Mouse (Mus musculus): Measurements from ENCODE around the gene Gm16485. TPM values are rescaled to one million over a fixed set of nuclear protein-coding genes. Genes with fewer than 3 reads are reported as not detected.

Gm16485 gene
- total RNA-seq (2014; rRNA removed) (0.55 and 1.6 TPM in 2 replicates), polyA plus RNA-seq (2015; fragmentation: Nextera tagmentation; extraction: Ambion mirVana) (0.36 and 0.44 TPM in 2 replicates)

DNA sequence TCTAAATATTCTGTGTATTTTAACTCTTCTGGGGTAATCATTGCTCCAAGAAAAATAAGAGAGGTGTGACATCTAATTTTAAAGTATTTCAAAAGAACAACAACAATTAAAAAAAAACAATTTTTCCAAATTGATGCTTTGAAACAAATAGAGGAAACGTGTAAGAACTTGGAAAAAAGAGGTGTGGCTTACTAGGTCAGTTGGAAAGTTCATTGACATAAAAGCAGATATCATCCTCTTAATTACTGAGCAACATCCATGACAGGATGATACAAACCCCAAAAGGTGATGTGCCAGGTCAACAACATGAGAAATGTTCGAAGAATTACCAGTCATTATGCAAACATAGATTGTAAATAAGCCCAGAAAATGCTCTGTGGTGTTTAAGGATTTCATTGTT is at the start of gene Gm16485:
Gene Gm16485 (plus strand): TSS at position 301 of the 400 bp plus-strand sequence.
- no peaks in the 10 kb centered on the region for H3K27me3 ChIP-seq (ENCODE audit: insufficient read depth, low read length)
- DNase-seq (ENCODE audit: low spot score) (no peak), ATAC-seq (ENCODE audit: low FRiP score) (no peak)
- no peaks in the 10 kb centered on the region for H3K4me1 ChIP-seq (ENCODE audit: insufficient read depth, low read length)
- WGBS, result 82% methylated on average over 2 of the region's 2 CpGs
- H3K9ac ChIP-seq (replicated peaks; ENCODE audit: low read length, poor library complexity, severe bottlenecking), result no peak within 1 kb of the TSS
- no peaks in the 10 kb centered on the region for H3K36me3 ChIP-seq (ENCODE audit: insufficient read depth, low read length)
- no peak for TF ChIP-seq CTCF (IDR thresholded peaks at IDR 0.05)
- H3K27ac ChIP-seq (ENCODE audit: low read depth, low read length), result no peak within 1 kb of the TSS
- no peaks in the 10 kb centered on the region for H3K9me3 ChIP-seq (ENCODE audit: low read length)
- no peak within 1 kb of the TSS for H3K4me3 ChIP-seq (ENCODE audit: low read depth, low read length)
- no peak within 1 kb of the TSS for H3K4me2 ChIP-seq (ENCODE audit: low read depth, low read length, poor library complexity, severe bottlenecking)

DNA sequence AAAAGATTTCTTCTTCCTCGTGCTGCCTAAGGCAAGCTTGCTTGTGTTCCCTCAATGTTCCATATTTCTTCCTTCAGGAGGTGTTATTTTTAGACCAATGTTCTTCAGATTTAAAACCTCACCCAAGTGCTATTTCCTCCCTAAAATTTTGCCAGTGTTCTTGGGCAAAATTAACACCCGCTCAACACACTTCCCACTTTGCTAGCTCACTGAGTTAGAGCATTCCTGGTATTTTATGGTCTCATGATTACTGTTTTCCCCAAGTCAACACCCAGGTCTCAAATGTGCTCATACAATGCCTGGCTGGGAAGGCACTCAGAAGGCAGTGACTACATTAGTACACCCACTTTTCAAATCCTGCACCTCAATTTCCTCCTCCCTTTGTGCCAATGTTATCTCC is 44.0 kb upstream of the Gm16485 start:
- H3K9me3 ChIP-seq (ENCODE audit: low read length), result no peaks in the 10 kb centered on the region
- H3K4me1 ChIP-seq (ENCODE audit: insufficient read depth, low read length), result no peaks in the 10 kb centered on the region
- no peak overlapping the region for H3K4me2 ChIP-seq (ENCODE audit: low read depth, low read length, poor library complexity, severe bottlenecking)
- no peak overlapping the region for H3K9ac ChIP-seq (replicated peaks; ENCODE audit: low read length, poor library complexity, severe bottlenecking)
- no peak for DNase-seq (ENCODE audit: low spot score)
- ATAC-seq (ENCODE audit: low FRiP score), result no peak
- 92% methylated on average over 2 of the region's 2 CpGs for WGBS
- no peaks in the 10 kb centered on the region for H3K27me3 ChIP-seq (ENCODE audit: insufficient read depth, low read length)
- H3K36me3 ChIP-seq (ENCODE audit: insufficient read depth, low read length), result 0 out of 2 replicates have a peak, but pooled peaks cover 4% of the 10 kb centered on the region
- no peak overlapping the region for H3K27ac ChIP-seq (ENCODE audit: low read depth, low read length)
- TF ChIP-seq CTCF (IDR thresholded peaks at IDR 0.05), result no peak
- no peak overlapping the region for H3K4me3 ChIP-seq (ENCODE audit: low read depth, low read length)

DNA sequence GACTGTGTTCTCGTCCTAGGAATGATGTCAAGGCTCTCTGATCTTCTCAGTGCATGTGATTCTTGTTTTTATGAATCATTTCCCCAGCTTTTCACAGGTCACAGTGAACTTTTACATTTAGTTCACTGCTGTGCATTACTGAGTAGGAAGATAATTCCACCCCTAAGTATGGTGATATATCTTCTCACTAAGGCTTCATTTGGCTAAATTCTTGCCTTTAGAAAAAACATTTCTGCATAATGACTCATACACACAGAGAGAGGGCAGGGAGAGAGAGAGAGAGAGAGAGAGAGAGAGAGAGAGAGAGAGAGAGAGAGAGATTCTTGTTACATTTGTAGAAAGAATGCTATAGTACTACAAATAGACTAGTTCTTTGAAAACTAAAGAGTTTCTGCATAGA is 33.8 kb upstream of the Gm16485 start:
- TF ChIP-seq CTCF (IDR thresholded peaks at IDR 0.05), result no peak
- H3K4me2 ChIP-seq (ENCODE audit: low read depth, low read length, poor library complexity, severe bottlenecking), result no peak overlapping the region
- no peak for DNase-seq (ENCODE audit: low spot score)
- H3K27me3 ChIP-seq (ENCODE audit: insufficient read depth, low read length), result no peaks in the 10 kb centered on the region
- H3K9ac ChIP-seq (replicated peaks; ENCODE audit: low read length, poor library complexity, severe bottlenecking), result no peak overlapping the region
- no peak overlapping the region for H3K27ac ChIP-seq (ENCODE audit: low read depth, low read length)
- ATAC-seq (ENCODE audit: low FRiP score), result no peak
- H3K36me3 ChIP-seq (ENCODE audit: insufficient read depth, low read length), result no peaks in the 10 kb centered on the region
- H3K4me1 ChIP-seq (ENCODE audit: insufficient read depth, low read length), result no peaks in the 10 kb centered on the region
- no peak overlapping the region for H3K4me3 ChIP-seq (ENCODE audit: low read depth, low read length)
- no peaks in the 10 kb centered on the region for H3K9me3 ChIP-seq (ENCODE audit: low read length)
- WGBS, result 45% methylated on average over 1 of the region's 1 CpGs

DNA sequence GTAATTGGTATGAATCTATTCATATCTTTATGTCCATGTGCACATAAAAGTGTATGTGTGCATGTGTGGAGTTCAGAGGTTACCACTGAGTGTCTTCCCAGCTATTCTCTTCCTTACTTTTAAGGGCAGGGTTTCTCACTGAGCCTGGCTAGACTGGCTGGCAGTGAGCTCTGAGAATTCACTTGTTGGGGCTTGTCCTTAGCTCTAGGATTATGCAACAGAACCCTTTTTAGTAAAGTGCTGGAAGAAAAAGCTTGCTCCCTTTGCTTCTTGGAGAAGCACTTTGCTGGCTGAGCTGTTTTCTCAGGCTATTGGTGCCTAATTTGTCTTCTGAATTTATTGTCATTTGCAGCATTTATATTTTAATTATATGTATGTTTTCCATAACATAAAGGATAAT is 18.3 kb upstream of the Gm16485 start:
- Histone ChIP-seq H3K9ac (replicated peaks; ENCODE audit: low read length, poor library complexity, severe bottlenecking) (no peak overlapping the region), H3K4me3 (ENCODE audit: low read depth, low read length) (no peak overlapping the region), H3K27ac (ENCODE audit: low read depth, low read length) (no peak overlapping the region), H3K4me1 (ENCODE audit: insufficient read depth, low read length) (no peaks in the 10 kb centered on the region), H3K4me2 (ENCODE audit: low read depth, low read length, poor library complexity, severe bottlenecking) (no peak overlapping the region), H3K36me3 (ENCODE audit: insufficient read depth, low read length) (no peaks in the 10 kb centered on the region), H3K27me3 (ENCODE audit: insufficient read depth, low read length) (no peaks in the 10 kb centered on the region), H3K9me3 (ENCODE audit: low read length) (no peaks in the 10 kb centered on the region)
- no peak for TF ChIP-seq CTCF (IDR thresholded peaks at IDR 0.05)
- no peak for DNase-seq (ENCODE audit: low spot score)
- ATAC-seq (ENCODE audit: low FRiP score), result no peak

DNA sequence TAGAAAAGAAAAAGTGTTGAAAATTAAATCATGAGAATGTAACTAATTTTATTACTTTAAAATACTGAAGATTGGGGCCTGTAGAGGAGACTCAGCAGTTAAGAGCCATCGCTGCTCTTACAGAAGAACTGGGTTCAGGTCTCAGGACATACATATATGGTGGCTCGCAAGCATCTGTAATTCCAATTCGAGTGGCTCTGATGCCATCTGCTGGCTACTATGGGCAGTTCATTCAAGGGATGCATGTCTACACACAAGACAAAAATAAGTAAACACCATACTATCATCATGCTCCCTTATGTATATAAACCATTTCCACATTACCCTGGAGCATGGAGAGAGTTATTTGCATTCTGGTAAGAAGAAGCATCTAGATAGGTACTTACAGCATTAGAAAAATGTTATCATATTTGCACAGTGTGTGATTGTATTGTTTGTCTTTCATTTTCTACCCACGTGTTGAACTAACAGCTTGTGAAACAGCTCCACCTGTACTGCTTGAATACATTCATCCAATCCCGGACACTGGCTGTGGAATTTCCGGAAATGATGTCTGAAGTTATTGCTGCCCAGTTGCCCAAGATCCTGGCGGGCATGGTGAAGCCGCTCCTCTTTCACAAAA is 7.0 kb upstream of the Gm16485 start:
- H3K4me1 ChIP-seq (ENCODE audit: insufficient read depth, low read length), result no peaks in the 10 kb centered on the region
- DNase-seq (ENCODE audit: low spot score), result peak; percentile 43
- H3K9me3 ChIP-seq (ENCODE audit: low read length), result no peaks in the 10 kb centered on the region
- H3K36me3 ChIP-seq (ENCODE audit: insufficient read depth, low read length), result peaks cover 4% of the 10 kb centered on the region
- 71% methylated on average over 8 of the region's 8 CpGs for WGBS
- TF ChIP-seq CTCF (IDR thresholded peaks at IDR 0.05), result peak; percentile 67
- no peak overlapping the region for H3K4me2 ChIP-seq (ENCODE audit: low read depth, low read length, poor library complexity, severe bottlenecking)
- no peaks in the 10 kb centered on the region for H3K27me3 ChIP-seq (ENCODE audit: insufficient read depth, low read length)
- ATAC-seq (ENCODE audit: low FRiP score), result no peak
- no peak overlapping the region for H3K27ac ChIP-seq (ENCODE audit: low read depth, low read length)
- no peak overlapping the region for H3K9ac ChIP-seq (replicated peaks; ENCODE audit: low read length, poor library complexity, severe bottlenecking)
- no peak overlapping the region for H3K4me3 ChIP-seq (ENCODE audit: low read depth, low read length)

DNA sequence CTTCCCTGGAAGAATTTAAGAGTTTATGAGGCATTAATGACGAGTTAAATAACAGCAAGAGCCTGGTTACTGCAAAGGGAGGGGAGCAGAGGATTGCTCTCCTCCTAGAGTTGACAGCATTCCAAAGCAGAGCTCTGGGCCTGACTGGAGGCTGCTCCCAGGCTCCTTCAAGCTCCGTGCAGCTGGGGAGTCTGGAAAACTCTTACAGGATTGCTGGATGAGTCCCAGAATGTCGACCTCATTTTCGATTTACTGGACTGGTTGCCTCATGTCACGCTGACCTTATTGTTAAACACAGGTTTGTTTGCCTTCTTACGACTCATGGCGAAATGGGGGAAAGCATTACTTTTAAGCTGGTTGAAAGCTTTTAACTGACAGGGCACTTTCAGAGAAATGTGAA is 1.4 kb upstream of the Gm16485 start:
- no peak overlapping the region for H3K4me3 ChIP-seq (ENCODE audit: low read depth, low read length)
- no peaks in the 10 kb centered on the region for H3K36me3 ChIP-seq (ENCODE audit: insufficient read depth, low read length)
- no peak overlapping the region for H3K4me2 ChIP-seq (ENCODE audit: low read depth, low read length, poor library complexity, severe bottlenecking)
- no peak for TF ChIP-seq CTCF (IDR thresholded peaks at IDR 0.05)
- H3K27me3 ChIP-seq (ENCODE audit: insufficient read depth, low read length), result no peaks in the 10 kb centered on the region
- no peaks in the 10 kb centered on the region for H3K4me1 ChIP-seq (ENCODE audit: insufficient read depth, low read length)
- no peak overlapping the region for H3K27ac ChIP-seq (ENCODE audit: low read depth, low read length)
- no peaks in the 10 kb centered on the region for H3K9me3 ChIP-seq (ENCODE audit: low read length)
- DNase-seq (ENCODE audit: low spot score) (no peak), ATAC-seq (ENCODE audit: low FRiP score) (no peak)
- no peak overlapping the region for H3K9ac ChIP-seq (replicated peaks; ENCODE audit: low read length, poor library complexity, severe bottlenecking)
- 64% methylated on average over 7 of the region's 7 CpGs for WGBS
